Mouse (Mus musculus) olfactory bulb, adult 2 months (tissue): ENCODE measurements around the gene Slc2a4.

ENCODE experiments used
- CTCF ChIP-seq: fragments of 200-500 bp; IDR thresholded peaks from 2 replicates; pipeline ENCODE4 v1.5.1; 2012; ENCODE audit warnings: low read depth, mild to moderate bottlenecking, low read length, moderate library complexity; ENCODE audit not compliant: insufficient read depth
- POLR2A ChIP-seq: fragments of 200-500 bp; IDR thresholded peaks from 2 replicates; pipeline ENCODE4 v1.6.1; 2012; ENCODE audit warnings: mild to moderate bottlenecking, low read depth, low read length, moderate library complexity; ENCODE audit not compliant: insufficient read depth

- TF ChIP-seq POLR2A: peak; percentile 65; the same call in 1 of the 2 replicates
- no peak for TF ChIP-seq CTCF
These were observed 47.2 kb downstream of the Slc2a4 start, which contains the start of the genes 2810408A11Rik and Neurl4 for GRCm38 (mm10) chr11:69900471-69901405.
